Mouse (Mus musculus) bone marrow macrophage, adult 2 months (primary cell): ENCODE results near the gene Ryr3.

ENCODE experiments used
- CTCF ChIP-seq: IDR thresholded peaks from 2 replicates; pipeline ENCODE4 v1.5.1; 2012; ENCODE audit warnings: low read depth, mild to moderate bottlenecking, low read length, moderate library complexity
- POLR2A ChIP-seq: IDR thresholded peaks from 2 replicates; pipeline ENCODE4 v1.6.1; 2012; ENCODE audit warnings: mild to moderate bottlenecking, low read depth, low read length, borderline replicate concordance

GRCm38 (mm10) chr2:112816976-112817375 lies 399.9 kb downstream of the Ryr3 start:
- TF ChIP-seq CTCF (no peak), POLR2A (no peak)
